Mouse (Mus musculus) testis, adult 2 months (tissue): ENCODE data around the gene Opn1sw. TPM values are rescaled to one million over a fixed set of nuclear protein-coding genes. Genes with fewer than 3 reads are reported as not detected.

ENCODE experiments used
- H3K27ac ChIP-seq: fragments of 200-500 bp; 2 replicates; pipeline ENCODE4 v1.5.1; 2012; ENCODE audit warnings: low read depth, low read length; ENCODE audit not compliant: control insufficient read depth, insufficient read depth
- H3K27me3 ChIP-seq: fragments of 200-500 bp; 2 replicates; pipeline ENCODE4 v1.6.1; 2012; ENCODE audit warnings: mild to moderate bottlenecking, low read length, moderate library complexity; ENCODE audit not compliant: control insufficient read depth, insufficient read depth
- H3K36me3 ChIP-seq: fragments of 200-500 bp; 2 replicates; pipeline ENCODE4 v1.6.1; 2012; ENCODE audit warnings: mild to moderate bottlenecking, low read length; ENCODE audit not compliant: control insufficient read depth, insufficient read depth
- H3K4me1 ChIP-seq: fragments of 200-500 bp; 2 replicates; pipeline ENCODE4 v1.6.1; 2012; ENCODE audit warnings: low read length; ENCODE audit not compliant: control insufficient read depth, insufficient read depth
- H3K4me3 ChIP-seq: fragments of 200-500 bp; 2 replicates; pipeline ENCODE4 v1.5.1; 2012; ENCODE audit warnings: low read depth, mild to moderate bottlenecking, low read length, moderate library complexity, mixed read lengths; ENCODE audit not compliant: control insufficient read depth
- CTCF ChIP-seq: fragments of 200-500 bp; IDR thresholded peaks from 2 replicates; pipeline ENCODE4 v1.5.1; 2012; ENCODE audit warnings: low read depth, mild to moderate bottlenecking, inconsistent platforms, low read length, moderate library complexity; ENCODE audit not compliant: control insufficient read depth, insufficient read depth, insufficient replicate concordance
- POLR2A ChIP-seq: fragments of 200-500 bp; IDR thresholded peaks from 2 replicates; pipeline ENCODE4 v1.6.1; 2012; ENCODE audit warnings: low read depth, mild to moderate bottlenecking, inconsistent platforms, low read length, moderate library complexity; ENCODE audit not compliant: control insufficient read depth
- polyA plus RNA-seq: library from polyadenylated mRNA; depleted of rRNA; stranded (reverse); fragments of >200 nt; gene quantifications from 2 replicates; pipeline ENCODE4 v1.2.3, GENCODE M21; 2012; rRNA removed

Opn1sw gene
- polyA plus RNA-seq, 1 experiment, result not detected

DNA sequence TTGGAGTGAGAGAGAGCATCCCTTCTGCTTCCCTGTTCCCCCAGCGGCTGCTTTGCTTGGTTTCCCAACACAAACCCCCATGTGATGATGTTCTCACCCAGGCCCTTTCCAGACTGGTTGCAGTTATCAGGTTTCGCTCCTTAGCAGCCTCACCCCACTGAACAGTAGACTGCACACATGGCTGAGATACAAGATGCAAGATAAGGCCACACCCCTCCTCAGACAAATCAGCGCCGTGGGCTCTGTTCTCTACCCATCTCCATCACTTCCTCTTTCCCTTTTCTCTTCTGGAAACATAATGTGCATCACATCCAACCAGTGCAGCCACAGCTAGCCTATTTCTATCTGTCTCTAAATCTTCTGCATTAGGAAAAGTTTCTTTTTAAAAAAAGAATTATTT lies 58.8 kb downstream of the Opn1sw start:
- no peaks in the 10 kb centered on the region for H3K4me1 ChIP-seq
- H3K4me3 ChIP-seq, result no peak overlapping the region
- no peaks in the 10 kb centered on the region for H3K27me3 ChIP-seq
- TF ChIP-seq POLR2A, result no peak
- TF ChIP-seq CTCF, result no peak
- no peaks in the 10 kb centered on the region for H3K36me3 ChIP-seq
- no peak overlapping the region for H3K27ac ChIP-seq

- Histone ChIP-seq H3K36me3 (no peaks in the 10 kb centered on the region), H3K4me3 (no peak overlapping the region), H3K27ac (no peak overlapping the region), H3K27me3 (no peaks in the 10 kb centered on the region), H3K4me1 (no peaks in the 10 kb centered on the region)
- TF ChIP-seq POLR2A (no peak), CTCF (no peak)
Measured at GRCm38 (mm10) chr6:29326961-29327360, 61.3 kb downstream of the Opn1sw start.

Other genes with a start within 250 kb of the Opn1sw start
- gene Rbm28, start 223.5 kb downstream of the Opn1sw start, polyA plus RNA-seq, result 27.1 and 27.5 TPM in 2 replicates
- 0.48 and 0.57 TPM in 2 replicates for gene Prrt4, start 208.9 kb downstream of the Opn1sw start, polyA plus RNA-seq
- 6.1 and 7.7 TPM in 2 replicates for gene Impdh1, start 172.1 kb downstream of the Opn1sw start, polyA plus RNA-seq
- gene Hilpda, start 116.0 kb downstream of the Opn1sw start, polyA plus RNA-seq, result 54.0 and 56.2 TPM in 2 replicates
- 1,251 and 1,390 TPM in 2 replicates for gene Fam71f2, start 108.9 kb downstream of the Opn1sw start, polyA plus RNA-seq
- gene Fam71f1, start 69.3 kb downstream of the Opn1sw start, polyA plus RNA-seq, result 369 and 372 TPM in 2 replicates
- 12.0 and 13.5 TPM in 2 replicates for gene Calu, start 40.4 kb downstream of the Opn1sw start, polyA plus RNA-seq
- gene Ccdc136, start 7.8 kb upstream of the Opn1sw start, polyA plus RNA-seq, result 927 and 1,013 TPM in 2 replicates
- gene Flnc, start 44.8 kb upstream of the Opn1sw start, polyA plus RNA-seq, result 2.6 and 3.4 TPM in 2 replicates
- gene Atp6v1f, start 79.2 kb upstream of the Opn1sw start, polyA plus RNA-seq, result 454 and 457 TPM in 2 replicates
- 26.9 and 31.6 TPM in 2 replicates for gene Atp6v1fnb, start 83.0 kb upstream of the Opn1sw start, polyA plus RNA-seq
- 2.7 and 3.1 TPM in 2 replicates for gene Kcp, start 119.5 kb upstream of the Opn1sw start, polyA plus RNA-seq
- gene Irf5, start 138.2 kb upstream of the Opn1sw start, polyA plus RNA-seq, result 0.86 and 1.2 TPM in 2 replicates
- gene Tnpo3, start 221.4 kb upstream of the Opn1sw start, polyA plus RNA-seq, result 28.0 and 28.9 TPM in 2 replicates